Comparison of ENCODE assay signal across 21 mouse cellular contexts in the genomic region with DNA sequence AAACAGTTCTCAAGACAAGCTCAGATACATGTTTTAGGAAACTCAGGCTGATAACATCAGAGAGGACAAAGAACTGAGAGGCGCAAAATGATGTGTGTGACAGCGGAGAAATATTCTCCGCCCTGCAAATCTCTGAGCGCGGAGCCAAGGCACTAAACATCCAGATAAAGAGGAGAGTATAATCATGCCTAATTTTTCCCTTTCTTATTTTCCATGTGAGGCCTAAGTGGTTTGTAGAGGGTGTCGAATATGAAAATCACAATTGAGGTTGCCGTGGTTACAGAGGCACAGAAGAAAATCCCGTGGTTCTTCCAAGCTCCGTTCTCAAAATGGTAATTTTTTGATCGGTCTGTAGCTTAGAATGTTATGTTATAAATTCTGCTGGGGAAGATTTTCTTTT.
DNase-seq lines count a peak whose midpoint lies in the region; ATAC-seq and TF ChIP-seq lines count a peak whose summit lies in the region.
"Had no signal": no experiment of that assay in that cellular context is flagged by ENCODE, and none has a peak within 500 bp of the region (broad histone marks: within the 10 kb centered on the region; RNA-seq: fewer than 3 reads in every experiment).

No protein-coding gene starts in this region.

- no peak for TF ChIP-seq CTCF in midbrain, postnatal 0 days (IDR thresholded peaks at IDR 0.05)

- H3K4me1 ChIP-seq in hindbrain, embryonic 16.5 days (ENCODE audit: control insufficient read depth, insufficient read depth, low read depth, low read length), result no peaks in the 10 kb centered on the region
- no peaks in the 10 kb centered on the region for H3K4me1 ChIP-seq in hindbrain, embryonic 14.5 days (replicated peaks; ENCODE audit: control insufficient read depth, insufficient read depth, low read length)
- no peaks in the 10 kb centered on the region for H3K4me1 ChIP-seq in midbrain, embryonic 13.5 days (replicated peaks)
- no peaks in the 10 kb centered on the region for H3K4me1 ChIP-seq in midbrain, embryonic 11.5 days (ENCODE audit: control insufficient read depth, insufficient read depth, low read length)
- H3K4me1 ChIP-seq in forebrain, embryonic 16.5 days (replicated peaks; ENCODE audit: control insufficient read depth, insufficient read depth, low read length), result no peaks in the 10 kb centered on the region
- H3K4me1 ChIP-seq in midbrain, postnatal 0 days (ENCODE audit: insufficient read depth, low read length), result no peaks in the 10 kb centered on the region
- H3K4me1 ChIP-seq: embryonic facial prominence, embryonic 12.5 days; heart, embryonic 13.5 days; limb, embryonic 12.5 days; liver, embryonic 15.5 days had no signal

- H3K36me3 ChIP-seq in hindbrain, embryonic 16.5 days (ENCODE audit: control insufficient read depth, insufficient read depth, low read length), result no peaks in the 10 kb centered on the region
- no peaks in the 10 kb centered on the region for H3K36me3 ChIP-seq in hindbrain, embryonic 14.5 days (replicated peaks; ENCODE audit: control insufficient read depth, insufficient read depth)
- no peaks in the 10 kb centered on the region for H3K36me3 ChIP-seq in midbrain, embryonic 13.5 days
- H3K36me3 ChIP-seq in midbrain, embryonic 11.5 days (ENCODE audit: control insufficient read depth, insufficient read depth, low read length), result no peaks in the 10 kb centered on the region
- no peaks in the 10 kb centered on the region for H3K36me3 ChIP-seq in forebrain, embryonic 16.5 days (ENCODE audit: control insufficient read depth, insufficient read depth)
- H3K36me3 ChIP-seq in midbrain, postnatal 0 days (ENCODE audit: insufficient read depth, low read length), result no peaks in the 10 kb centered on the region
- H3K36me3 ChIP-seq: embryonic facial prominence, embryonic 12.5 days; heart, embryonic 13.5 days; limb, embryonic 12.5 days; liver, embryonic 15.5 days had no signal

- no peaks in the 10 kb centered on the region for H3K27me3 ChIP-seq in hindbrain, embryonic 16.5 days (replicated peaks; ENCODE audit: control insufficient read depth, insufficient read depth, low read length)
- no peaks in the 10 kb centered on the region for H3K27me3 ChIP-seq in hindbrain, embryonic 14.5 days (ENCODE audit: control insufficient read depth, insufficient read depth, low read length)
- no peaks in the 10 kb centered on the region for H3K27me3 ChIP-seq in midbrain, embryonic 13.5 days
- no peaks in the 10 kb centered on the region for H3K27me3 ChIP-seq in midbrain, embryonic 11.5 days (ENCODE audit: control insufficient read depth, insufficient read depth, low read length)
- no peaks in the 10 kb centered on the region for H3K27me3 ChIP-seq in forebrain, embryonic 16.5 days (replicated peaks; ENCODE audit: control insufficient read depth, insufficient read depth, low read length)
- H3K27me3 ChIP-seq in midbrain, postnatal 0 days (ENCODE audit: insufficient read depth, low read length), result no peaks in the 10 kb centered on the region
- H3K27me3 ChIP-seq: embryonic facial prominence, embryonic 12.5 days; heart, embryonic 13.5 days; limb, embryonic 12.5 days; liver, embryonic 15.5 days had no signal

- no peak for DNase-seq in hindbrain, embryonic 14.5 days (ENCODE audit: low spot score)
- no peak for DNase-seq in midbrain, embryonic 11.5 days (ENCODE audit: low spot score, missing footprints)
- peak; percentile 30 for DNase-seq in midbrain, postnatal 0 days (ENCODE audit: low spot score)
- no peak for DNase-seq in cerebellum, postnatal 36 days
- DNase-seq: adrenal gland, adult 2 months; cerebellum, adult 9-10 months; gastrocnemius, postnatal 36 days; kidney, adult 11 months; kidney, postnatal 14 days; spleen, adult 18-20 months; thymus, postnatal 4 days had no signal

- H3K9me3 ChIP-seq in hindbrain, embryonic 16.5 days (ENCODE audit: control insufficient read depth, low read length), result no peaks in the 10 kb centered on the region
- H3K9me3 ChIP-seq in hindbrain, embryonic 14.5 days (ENCODE audit: control insufficient read depth, low read length), result no peaks in the 10 kb centered on the region; the same call in 1 of the 2 replicates
- H3K9me3 ChIP-seq in midbrain, embryonic 13.5 days, result no peaks in the 10 kb centered on the region
- no peaks in the 10 kb centered on the region for H3K9me3 ChIP-seq in midbrain, embryonic 11.5 days (ENCODE audit: control insufficient read depth, low read length)
- H3K9me3 ChIP-seq in forebrain, embryonic 16.5 days (ENCODE audit: control insufficient read depth, low read length), result no peaks in the 10 kb centered on the region
- H3K9me3 ChIP-seq in midbrain, postnatal 0 days (ENCODE audit: low read length), result no peaks in the 10 kb centered on the region
- H3K9me3 ChIP-seq: embryonic facial prominence, embryonic 12.5 days; heart, embryonic 13.5 days; limb, embryonic 12.5 days; liver, embryonic 15.5 days had no signal

- peak; percentile 56; the same call in 1 of the 2 replicates for ATAC-seq in hindbrain, embryonic 16.5 days
- ATAC-seq in hindbrain, embryonic 14.5 days (ENCODE audit: low FRiP score), result no peak
- peak; percentile 37; the same call in 1 of the 2 replicates for ATAC-seq in midbrain, embryonic 13.5 days
- ATAC-seq in midbrain, embryonic 11.5 days (ENCODE audit: low FRiP score), result no peak
- peak; percentile 78 for ATAC-seq in forebrain, embryonic 16.5 days
- ATAC-seq in midbrain, postnatal 0 days (ENCODE audit: low FRiP score), result no peak
- no peak for ATAC-seq in CD4-positive, CD25-positive, alpha-beta regulatory T cell, adult 4 months

- H3K27ac ChIP-seq in hindbrain, embryonic 16.5 days (ENCODE audit: low read depth, low read length), result no peak overlapping the region
- no peak overlapping the region for H3K27ac ChIP-seq in hindbrain, embryonic 14.5 days
- no peak overlapping the region for H3K27ac ChIP-seq in midbrain, embryonic 13.5 days
- no peak overlapping the region for H3K27ac ChIP-seq in midbrain, embryonic 11.5 days (ENCODE audit: low read depth, low read length)
- peak overlapping the region; percentile 68 for H3K27ac ChIP-seq in forebrain, embryonic 16.5 days (ENCODE audit: low read length)
- H3K27ac ChIP-seq in midbrain, postnatal 0 days (ENCODE audit: low read depth, low read length), result peak overlapping the region; percentile 62
- H3K27ac ChIP-seq: embryonic facial prominence, embryonic 12.5 days; heart, embryonic 13.5 days; limb, embryonic 12.5 days; liver, embryonic 15.5 days; stomach, postnatal 0 days had no signal

- no peak overlapping the region for H3K4me3 ChIP-seq in hindbrain, embryonic 16.5 days (ENCODE audit: low read length)
- no peak overlapping the region for H3K4me3 ChIP-seq in hindbrain, embryonic 14.5 days (replicated peaks; ENCODE audit: low read length)
- no peak overlapping the region for H3K4me3 ChIP-seq in midbrain, embryonic 13.5 days (replicated peaks)
- H3K4me3 ChIP-seq in midbrain, embryonic 11.5 days (ENCODE audit: low read depth, low read length), result no peak overlapping the region
- H3K4me3 ChIP-seq in forebrain, embryonic 16.5 days (replicated peaks; ENCODE audit: low read length), result no peak overlapping the region
- no peak overlapping the region for H3K4me3 ChIP-seq in midbrain, postnatal 0 days (ENCODE audit: low read depth, low read length)
- H3K4me3 ChIP-seq: embryonic facial prominence, embryonic 12.5 days; heart, embryonic 13.5 days; limb, embryonic 12.5 days; liver, embryonic 15.5 days; myocyte had no signal

- no peak overlapping the region for H3K9ac ChIP-seq in hindbrain, embryonic 16.5 days (ENCODE audit: low read depth, low read length)
- no peak overlapping the region for H3K9ac ChIP-seq in hindbrain, embryonic 14.5 days
- no peak overlapping the region for H3K9ac ChIP-seq in midbrain, embryonic 13.5 days (replicated peaks)
- H3K9ac ChIP-seq in midbrain, embryonic 11.5 days (ENCODE audit: low read length), result no peak overlapping the region
- H3K9ac ChIP-seq in forebrain, embryonic 16.5 days (replicated peaks; ENCODE audit: low read depth, low read length), result no peak overlapping the region
- H3K9ac ChIP-seq in midbrain, postnatal 0 days (replicated peaks; ENCODE audit: low read length, poor library complexity, severe bottlenecking), result no peak overlapping the region
- H3K9ac ChIP-seq: embryonic facial prominence, embryonic 12.5 days; heart, embryonic 13.5 days; limb, embryonic 12.5 days; liver, embryonic 15.5 days had no signal

- WGBS in hindbrain, embryonic 16.5 days, result 79% methylated on average over 10 of the region's 10 CpGs
- 78% methylated on average over 10 of the region's 10 CpGs for WGBS in hindbrain, embryonic 14.5 days
- WGBS in midbrain, embryonic 13.5 days, result 73% methylated on average over 10 of the region's 10 CpGs
- 88% methylated on average over 10 of the region's 10 CpGs for WGBS in midbrain, embryonic 11.5 days
- 66% methylated on average over 10 of the region's 10 CpGs for WGBS in forebrain, embryonic 16.5 days
- 51% methylated on average over 10 of the region's 10 CpGs for WGBS in midbrain, postnatal 0 days

- H3K4me2 ChIP-seq in hindbrain, embryonic 16.5 days (ENCODE audit: low read length), result no peak overlapping the region
- H3K4me2 ChIP-seq in hindbrain, embryonic 14.5 days (replicated peaks), result no peak overlapping the region
- no peak overlapping the region for H3K4me2 ChIP-seq in midbrain, embryonic 13.5 days (replicated peaks)
- no peak overlapping the region for H3K4me2 ChIP-seq in midbrain, embryonic 11.5 days
- no peak overlapping the region for H3K4me2 ChIP-seq in forebrain, embryonic 16.5 days (ENCODE audit: low read length)
- H3K4me2 ChIP-seq in midbrain, postnatal 0 days (ENCODE audit: low read depth, low read length, poor library complexity, severe bottlenecking), result no peak overlapping the region
- H3K4me2 ChIP-seq: embryonic facial prominence, embryonic 12.5 days; heart, embryonic 13.5 days; limb, embryonic 12.5 days; liver, embryonic 15.5 days had no signal

Comparison
In these comparisons a context has a peak if more than half of its experiments do, and no peak if none do; other contexts are left out.
1. ATAC-seq: peak in hindbrain, embryonic 16.5 days (single experiment), midbrain, embryonic 13.5 days (single experiment) and forebrain, embryonic 16.5 days (single experiment); none in hindbrain, embryonic 14.5 days (single experiment), midbrain, embryonic 11.5 days (single experiment), midbrain, postnatal 0 days (single experiment) and CD4-positive, CD25-positive, alpha-beta regulatory T cell, adult 4 months (single experiment).
2. H3K27ac ChIP-seq: peak in forebrain, embryonic 16.5 days (single experiment) and midbrain, postnatal 0 days (single experiment); none in hindbrain, embryonic 16.5 days (single experiment), hindbrain, embryonic 14.5 days (single experiment), midbrain, embryonic 13.5 days (single experiment) and midbrain, embryonic 11.5 days (single experiment).